Mouse (Mus musculus) thymus, postnatal 14 days (tissue): ENCODE results near the gene Pde4d.

Source experiments
- DNase-seq: peaks from one replicate; pipeline ENCODE4 v3.0.0; 2021

Gene Pde4d

GRCm38 (mm10) chr13:108601021-108601420 lies 151.3 kb downstream of the Pde4d start:
- no peak for DNase-seq

- DNase-seq = no peak
Measured at GRCm38 (mm10) chr13:108603502-108603901, 153.8 kb downstream of the Pde4d start.

- DNase-seq = no peak
Measured at GRCm38 (mm10) chr13:108604213-108604612, 154.5 kb downstream of the Pde4d start.

- no peak for DNase-seq
Measured at GRCm38 (mm10) chr13:108618207-108618606, 168.5 kb downstream of the Pde4d start.

- DNase-seq = no peak
Measured at GRCm38 (mm10) chr13:108622681-108623080, 172.9 kb downstream of the Pde4d start.

GRCm38 (mm10) chr13:108623929-108624328 lies 174.2 kb downstream of the Pde4d start:
- DNase-seq = no peak

- DNase-seq = no peak
Measured at GRCm38 (mm10) chr13:108626166-108626565, 176.4 kb downstream of the Pde4d start.

- DNase-seq = no peak
Measured at GRCm38 (mm10) chr13:108628501-108628900, 178.8 kb downstream of the Pde4d start.

GRCm38 (mm10) chr13:108630576-108630975 lies 180.8 kb downstream of the Pde4d start:
- no peak for DNase-seq

- no peak for DNase-seq
Measured at GRCm38 (mm10) chr13:108631222-108631621, 181.5 kb downstream of the Pde4d start.

GRCm38 (mm10) chr13:108636526-108636925 lies 186.8 kb downstream of the Pde4d start:
- no peak for DNase-seq

GRCm38 (mm10) chr13:108642259-108642658 lies 192.5 kb downstream of the Pde4d start:
- no peak for DNase-seq

- no peak for DNase-seq
Measured at GRCm38 (mm10) chr13:108646801-108647200, 197.1 kb downstream of the Pde4d start.

- no peak for DNase-seq
Measured at GRCm38 (mm10) chr13:108647239-108647638, 197.5 kb downstream of the Pde4d start.

GRCm38 (mm10) chr13:108654026-108654723 lies 204.4 kb downstream of the Pde4d start:
- no peak for DNase-seq

GRCm38 (mm10) chr13:108666579-108666978 lies 216.8 kb downstream of the Pde4d start:
- no peak for DNase-seq

- peak; percentile 11 for DNase-seq
Measured at GRCm38 (mm10) chr13:108667077-108667476, 217.3 kb downstream of the Pde4d start.

- DNase-seq = no peak
Measured at GRCm38 (mm10) chr13:108677056-108677455, 227.3 kb downstream of the Pde4d start.

GRCm38 (mm10) chr13:108683018-108683417 lies 233.3 kb downstream of the Pde4d start:
- no peak for DNase-seq

- no peak for DNase-seq
Measured at GRCm38 (mm10) chr13:108685817-108686216, 236.1 kb downstream of the Pde4d start.

GRCm38 (mm10) chr13:108686262-108686661 lies 236.5 kb downstream of the Pde4d start:
- DNase-seq = no peak

- no peak for DNase-seq
Measured at GRCm38 (mm10) chr13:108686807-108687206, 237.1 kb downstream of the Pde4d start.

- DNase-seq = no peak
Measured at GRCm38 (mm10) chr13:108692883-108693550, 243.3 kb downstream of the Pde4d start.

GRCm38 (mm10) chr13:108705441-108705840 lies 255.7 kb downstream of the Pde4d start:
- no peak for DNase-seq

- DNase-seq = no peak
Measured at GRCm38 (mm10) chr13:108714032-108714431, 264.3 kb downstream of the Pde4d start.
